Mouse (Mus musculus) heart, adult 8-10 months (tissue): ENCODE results near the gene Myo16. TPM values are rescaled to one million over a fixed set of nuclear protein-coding genes. Genes with fewer than 3 reads are reported as not detected.
A peak's percentile ranks its signal among the peaks of the same experiment; 100 is the strongest.

Source experiments
- DNase-seq: peaks from one replicate; pipeline ENCODE4 v3.0.0; 2022; ENCODE audit warnings: low spot score
- total RNA-seq, 4 experiments: library from RNA; stranded (reverse); gene quantifications; 2 replicates each; pipeline ENCODE4 v1.2.4; 2022

The Myo16 gene
- total RNA-seq, 4 experiments from 2014 or later, result 0.50 to 4.1 (median 2.6) TPM

- no peak for DNase-seq
These were observed 260.2 kb downstream of the Myo16 start for GRCm38 (mm10) chr8:10413881-10414280.

DNA sequence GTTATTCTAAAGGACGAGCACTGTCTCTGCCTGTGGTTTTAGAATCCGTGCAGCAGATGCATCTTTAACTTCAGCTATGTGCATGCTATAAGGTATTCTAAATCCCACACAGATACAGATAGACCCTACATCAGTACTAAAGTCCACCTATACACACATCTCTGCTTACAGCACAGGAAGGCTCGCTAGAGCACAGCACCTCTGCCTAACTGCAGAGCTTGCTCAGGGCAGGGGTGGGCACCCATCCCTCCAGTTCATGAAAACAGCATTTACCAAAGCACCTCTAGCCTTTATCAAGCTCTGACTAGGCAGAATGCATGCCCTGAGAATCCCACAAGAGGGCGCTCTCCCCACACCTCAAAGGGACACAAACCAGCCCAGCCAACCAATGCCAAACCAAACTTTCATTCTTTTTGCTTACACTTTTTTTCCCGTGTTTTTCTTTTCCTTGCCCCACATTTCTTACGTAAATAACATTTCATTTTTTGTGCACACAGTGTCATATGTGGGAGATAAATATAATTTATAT is 261.0 kb downstream of the Myo16 start:
- peak; percentile 24 for DNase-seq

GRCm38 (mm10) chr8:10415288-10415687 is 261.6 kb downstream of the Myo16 start:
- no peak for DNase-seq

DNA sequence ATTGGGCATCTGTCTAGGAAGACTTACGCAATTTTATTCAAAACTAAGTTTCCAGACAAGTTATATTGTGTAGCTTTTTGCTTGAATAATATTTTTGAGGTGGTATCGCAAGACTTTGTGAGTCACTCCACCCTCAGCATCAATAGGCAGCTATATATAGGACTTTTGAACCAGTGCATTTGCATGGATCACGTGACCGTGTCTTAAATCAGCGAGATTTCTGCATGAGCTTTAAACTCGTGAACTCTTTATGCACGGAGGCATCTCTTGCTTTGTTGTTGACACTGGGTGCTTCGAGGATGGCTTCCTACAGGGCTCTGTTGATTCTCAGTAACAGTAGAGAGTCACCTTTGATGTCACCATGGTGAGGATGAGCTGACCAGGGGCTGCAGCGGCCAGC is 262.2 kb downstream of the Myo16 start:
- no peak for DNase-seq

DNA sequence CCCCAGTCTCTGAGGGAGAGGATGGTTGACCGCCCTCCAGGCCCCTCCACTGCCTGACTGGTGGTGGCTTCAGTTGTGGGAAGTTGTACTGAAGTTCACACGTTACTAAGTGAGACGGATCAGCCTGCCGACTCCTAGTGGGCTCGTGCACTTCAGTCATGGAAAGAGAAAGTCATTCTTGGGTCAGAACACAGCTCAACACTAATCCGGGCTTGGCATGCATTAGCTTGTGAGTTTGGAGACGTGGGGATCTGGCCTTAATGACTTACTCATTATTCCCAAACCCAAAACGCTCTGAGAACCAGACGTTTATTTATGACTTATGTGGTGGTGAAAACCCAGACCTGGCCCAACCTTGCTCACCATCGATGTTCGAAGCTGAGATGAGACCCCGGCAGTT is 263.1 kb downstream of the Myo16 start:
- no peak for DNase-seq

DNA sequence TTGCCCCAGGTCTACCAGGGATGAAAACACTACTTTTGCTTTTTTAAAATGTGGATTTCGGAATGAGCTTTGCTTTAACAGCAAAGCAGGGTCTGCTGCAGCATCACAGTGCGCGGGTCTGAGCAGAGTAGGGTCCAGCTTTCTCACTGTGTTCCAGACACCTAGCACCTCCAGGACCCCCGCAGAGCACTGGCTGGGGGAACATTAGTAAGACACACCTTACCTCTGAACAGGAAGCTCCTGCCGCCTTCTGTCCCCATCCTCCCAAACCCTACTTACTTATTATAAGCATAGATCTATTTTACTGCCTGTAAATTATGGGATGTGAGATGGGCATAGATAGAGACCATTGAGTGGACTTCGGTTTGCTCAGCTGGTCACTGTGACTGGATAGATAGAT is 263.6 kb downstream of the Myo16 start:
- no peak for DNase-seq

GRCm38 (mm10) chr8:10418013-10418412 is 264.3 kb downstream of the Myo16 start:
- no peak for DNase-seq

- DNase-seq, result no peak
These were observed 265.3 kb downstream of the Myo16 start for GRCm38 (mm10) chr8:10418971-10419370.

DNA sequence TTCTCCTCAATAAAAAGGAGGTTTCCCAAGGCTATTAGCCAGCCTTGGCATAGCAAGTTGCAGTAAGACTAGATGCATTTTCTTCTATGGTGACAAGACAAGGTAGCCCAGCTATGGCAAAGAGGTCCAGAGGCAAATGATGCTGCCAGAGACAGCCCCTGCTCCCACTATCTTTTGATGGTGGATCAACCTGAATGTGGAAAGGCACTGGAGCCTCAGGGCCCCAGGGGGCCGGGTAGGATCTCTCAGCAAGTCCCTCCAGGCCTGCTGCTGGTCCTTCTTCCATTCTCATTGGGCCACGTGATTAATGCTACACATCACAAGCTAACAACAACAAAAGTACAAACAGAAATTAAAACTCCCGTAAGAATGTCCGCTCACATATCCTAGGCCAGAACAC is 266.0 kb downstream of the Myo16 start:
- no peak for DNase-seq

DNA sequence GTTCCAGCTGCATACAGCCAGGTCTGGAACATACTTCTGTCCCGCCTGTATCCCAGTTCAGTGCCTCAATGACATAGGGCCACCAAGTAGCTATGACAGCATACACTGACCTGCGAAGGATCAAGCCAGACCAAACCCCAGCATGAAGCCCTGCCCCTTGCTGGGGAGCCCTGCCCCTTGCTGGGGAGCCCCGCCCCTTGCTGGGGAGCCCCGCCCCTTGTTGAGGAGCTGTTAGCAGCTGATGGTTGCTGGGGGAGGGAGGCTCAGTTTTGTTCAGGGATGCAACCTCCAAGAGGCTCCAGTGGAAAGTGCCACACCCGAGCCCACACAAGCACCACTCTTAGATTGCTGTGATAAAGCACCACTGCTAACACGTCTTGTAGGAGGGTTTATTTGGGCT is 266.8 kb downstream of the Myo16 start:
- no peak for DNase-seq

- no peak for DNase-seq
These were observed 267.9 kb downstream of the Myo16 start for GRCm38 (mm10) chr8:10421516-10422090.

- DNase-seq, result no peak
These were observed 281.8 kb downstream of the Myo16 start for GRCm38 (mm10) chr8:10435492-10435891.

DNA sequence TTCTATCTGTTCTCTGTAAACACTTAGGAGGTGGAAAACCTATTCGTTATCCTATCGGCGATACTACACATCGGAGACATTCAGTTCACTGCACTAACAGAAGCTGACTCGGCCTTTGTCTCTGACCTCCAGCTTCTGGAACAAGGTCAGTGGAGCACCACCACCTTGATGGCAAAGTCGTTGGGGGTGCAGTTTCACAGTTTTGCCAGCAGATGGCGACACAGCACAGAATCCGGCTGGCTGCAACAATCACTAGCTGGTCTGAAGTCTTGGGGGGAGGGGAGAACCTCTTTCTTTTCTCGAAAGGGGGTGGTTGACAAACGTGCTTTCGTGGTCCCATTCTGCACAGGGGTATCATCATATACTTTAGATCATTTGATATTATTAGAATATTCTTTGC is 285.1 kb downstream of the Myo16 start:
- DNase-seq, result peak; percentile 55

GRCm38 (mm10) chr8:10439595-10440453 is 286.1 kb downstream of the Myo16 start:
- no peak for DNase-seq

GRCm38 (mm10) chr8:10442562-10442961 is 288.9 kb downstream of the Myo16 start:
- DNase-seq, result no peak

DNA sequence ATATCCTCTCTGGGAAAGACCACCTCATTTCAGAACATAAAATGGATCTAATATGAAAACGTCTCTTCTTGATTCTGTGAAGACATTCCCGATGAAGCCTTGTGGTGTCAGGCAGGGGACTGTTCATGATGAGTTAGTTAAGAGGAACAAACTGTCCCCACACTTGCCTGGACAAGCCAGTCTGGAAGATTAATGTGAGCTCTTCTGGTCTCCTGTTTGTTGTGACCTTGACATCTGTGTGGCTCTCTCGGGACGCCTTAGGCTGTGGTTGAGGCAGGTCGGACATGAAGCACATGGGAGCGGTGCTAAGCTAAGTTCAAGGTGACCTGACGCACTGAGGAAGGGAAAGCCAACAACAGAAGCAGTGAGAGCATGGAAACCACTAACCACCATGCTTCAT is 291.3 kb downstream of the Myo16 start:
- no peak for DNase-seq

- DNase-seq, result no peak
These were observed 294.8 kb downstream of the Myo16 start for GRCm38 (mm10) chr8:10448545-10448944.

DNA sequence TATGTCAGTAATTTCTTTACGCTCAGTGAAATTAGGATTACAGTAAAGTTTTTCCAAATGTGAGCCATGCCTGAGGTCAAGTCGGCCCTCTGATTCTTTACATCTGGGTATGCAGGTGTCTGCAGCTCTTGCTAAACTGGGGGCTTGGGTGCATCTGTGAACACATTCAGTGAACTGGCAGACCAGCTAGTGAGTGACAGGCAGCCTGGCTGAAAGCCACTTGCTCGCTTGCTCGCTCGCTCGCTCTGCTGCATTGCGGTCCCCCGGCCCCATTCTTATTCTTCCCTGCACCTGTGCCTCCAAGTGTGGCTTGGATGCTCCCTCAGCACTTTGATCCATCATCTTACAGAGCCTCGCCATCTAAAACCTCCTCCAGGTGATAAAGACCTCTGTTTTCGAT is 299.3 kb downstream of the Myo16 start:
- DNase-seq, result no peak

GRCm38 (mm10) chr8:10458151-10458649 is 304.5 kb downstream of the Myo16 start:
- no peak for DNase-seq

DNA sequence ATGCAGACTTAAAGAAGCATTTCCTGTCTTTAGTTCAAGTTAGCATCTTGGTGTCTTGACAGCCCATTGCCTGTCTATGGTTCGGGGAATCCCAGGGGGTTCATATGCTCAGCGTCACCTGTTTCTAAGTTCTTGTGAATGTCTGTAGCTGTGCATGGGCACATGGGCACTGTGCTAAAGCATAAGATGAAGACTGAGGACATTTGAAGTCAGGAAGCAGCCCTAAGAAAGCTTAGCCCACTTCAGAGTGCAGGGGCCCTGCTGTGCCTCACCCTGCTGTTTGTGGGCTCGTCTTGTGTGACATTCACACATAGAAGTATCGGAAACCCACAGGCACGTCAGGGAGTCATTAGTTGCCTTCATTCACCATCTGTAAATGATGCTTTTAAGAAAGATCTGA is 308.6 kb downstream of the Myo16 start:
- DNase-seq, result no peak

- no peak for DNase-seq
These were observed 314.8 kb downstream of the Myo16 start for GRCm38 (mm10) chr8:10468490-10468889.

- no peak for DNase-seq
These were observed 315.9 kb downstream of the Myo16 start for GRCm38 (mm10) chr8:10469658-10470057.

DNA sequence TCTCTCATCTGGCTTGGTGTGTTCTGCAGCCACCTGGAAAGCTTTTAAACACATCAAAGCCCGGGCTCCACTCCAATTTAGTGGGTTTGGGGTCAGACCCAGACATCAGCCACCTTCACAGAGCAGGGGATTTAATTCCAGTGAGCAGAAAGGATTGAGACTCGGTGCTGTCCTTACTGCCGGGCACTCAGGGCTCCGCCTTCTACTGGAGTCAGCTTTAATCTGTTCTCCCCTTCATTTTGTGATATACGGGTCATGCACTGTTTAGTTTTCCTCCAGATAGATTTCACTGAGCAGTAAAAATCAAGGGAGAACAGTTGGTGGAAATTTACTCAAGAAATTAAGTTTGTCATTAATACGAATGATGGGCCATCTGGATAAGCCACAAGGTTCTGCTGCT is 316.6 kb downstream of the Myo16 start:
- DNase-seq, result no peak
